In genomic region chr11:60168780-60169179, GRCm38 (mm10) we compare ENCODE assay signal across 11 mouse cellular contexts. TPM values are rescaled to one million over a fixed set of nuclear protein-coding genes. Genes with fewer than 3 reads are reported as not detected.
DNase-seq lines count a peak whose midpoint lies in the region; ATAC-seq lines count a peak whose summit lies in the region.
"Had no signal": no experiment of that assay in that cellular context is flagged by ENCODE, and none has a peak within 500 bp of the region (broad histone marks: within the 10 kb centered on the region; RNA-seq: fewer than 3 reads in every experiment).

No protein-coding gene starts in this region.

- H3K4me2 ChIP-seq in heart, embryonic 12.5 days, result peak overlapping the region; percentile 25; the same call in 1 of the 2 replicates
- H3K4me2 ChIP-seq in forebrain, embryonic 15.5 days (replicated peaks), result no peak overlapping the region
- no peak overlapping the region for H3K4me2 ChIP-seq in midbrain, embryonic 12.5 days (replicated peaks)

- no peak overlapping the region for H3K4me3 ChIP-seq in heart, embryonic 12.5 days
- H3K4me3 ChIP-seq in forebrain, embryonic 15.5 days, result no peak overlapping the region
- H3K4me3 ChIP-seq in midbrain, embryonic 12.5 days, result no peak overlapping the region
- H3K4me3 ChIP-seq: myocyte had no signal

- no peak for DNase-seq in heart, adult 9 months (ENCODE audit: low spot score in 2 of 2)
- peak; percentile 75 for DNase-seq in adrenal gland, postnatal 14 days
- no peak for DNase-seq in right cerebral cortex, adult 18-20 months
- DNase-seq in left cerebral cortex, postnatal 25 days (ENCODE audit: low spot score in 2 of 2), result no peak
- DNase-seq in yolk sac, embryonic 10.5 days (ENCODE audit: low spot score), result no peak
- DNase-seq: cerebellum, adult 2 months had no signal

- H3K9me3 ChIP-seq in heart, embryonic 12.5 days (replicated peaks), result no peaks in the 10 kb centered on the region
- H3K9me3 ChIP-seq in forebrain, embryonic 15.5 days, result no peaks in the 10 kb centered on the region
- no peaks in the 10 kb centered on the region for H3K9me3 ChIP-seq in midbrain, embryonic 12.5 days

- 13% methylated on average over 9 of the region's 9 CpGs for WGBS in heart, embryonic 12.5 days
- 18% methylated on average over 9 of the region's 9 CpGs for WGBS in forebrain, embryonic 15.5 days
- WGBS in midbrain, embryonic 12.5 days, result 38% methylated on average over 9 of the region's 9 CpGs

- H3K9ac ChIP-seq in heart, embryonic 12.5 days, result peak overlapping the region; percentile 52
- 0 out of 2 replicates have a peak overlapping the region, but pooled peaks have one; percentile 8 for H3K9ac ChIP-seq in forebrain, embryonic 15.5 days (replicated peaks)
- peak overlapping the region; percentile 16; the same call in 1 of the 2 replicates for H3K9ac ChIP-seq in midbrain, embryonic 12.5 days (replicated peaks)
- H3K9ac ChIP-seq: liver, embryonic 14.5 days had no signal

- no peak for ATAC-seq in heart, embryonic 12.5 days (ENCODE audit: insufficient number of reproducible peaks, low FRiP score)
- no peak for ATAC-seq in forebrain, embryonic 15.5 days (replicated peaks)
- no peak for ATAC-seq in midbrain, embryonic 12.5 days (ENCODE audit: low FRiP score, low read depth)

- H3K27me3 ChIP-seq in heart, embryonic 12.5 days (replicated peaks), result no peaks in the 10 kb centered on the region
- H3K27me3 ChIP-seq in forebrain, embryonic 15.5 days, result no peaks in the 10 kb centered on the region
- H3K27me3 ChIP-seq in midbrain, embryonic 12.5 days, result peaks cover 12% of the 10 kb centered on the region; the same call in 1 of the 2 replicates

- H3K4me1 ChIP-seq in heart, embryonic 12.5 days (replicated peaks), result peaks cover 93% of the 10 kb centered on the region
- peaks cover 52% of the 10 kb centered on the region for H3K4me1 ChIP-seq in forebrain, embryonic 15.5 days
- peaks cover 45% of the 10 kb centered on the region for H3K4me1 ChIP-seq in midbrain, embryonic 12.5 days

- peak overlapping the region; percentile 69 for H3K27ac ChIP-seq in heart, embryonic 12.5 days (ENCODE audit: poor library complexity, severe bottlenecking)
- H3K27ac ChIP-seq in forebrain, embryonic 15.5 days (replicated peaks), result peak overlapping the region; percentile 75
- H3K27ac ChIP-seq in midbrain, embryonic 12.5 days (replicated peaks), result peak overlapping the region; percentile 68
- H3K27ac ChIP-seq: liver, embryonic 14.5 days had no signal

- peaks cover 7% of the 10 kb centered on the region; the same call in 1 of the 2 replicates for H3K36me3 ChIP-seq in heart, embryonic 12.5 days
- no peaks in the 10 kb centered on the region for H3K36me3 ChIP-seq in forebrain, embryonic 15.5 days
- no peaks in the 10 kb centered on the region for H3K36me3 ChIP-seq in midbrain, embryonic 12.5 days

- intact Hi-C loops in left cerebral cortex, postnatal 25 days (cut with DNase I), result no loop called here

RNA-seq across cellular contexts. Expression of gene Srebf1, which starts 53.6 kb away (rescaled TPM):
- polyA plus RNA-seq in heart, embryonic 12.5 days (2016; fragmentation: Nextera tagmentation; extraction: Ambion mirVana), result 39.7 and 41.1 TPM in 2 replicates
- 102 and 130 TPM in 2 replicates for total RNA-seq in adrenal gland, postnatal 14 days (2021)
- polyA plus RNA-seq in forebrain, embryonic 15.5 days (2015; fragmentation: Nextera tagmentation; extraction: Ambion mirVana), result 48.2 and 52.7 TPM in 2 replicates
- polyA plus RNA-seq in midbrain, embryonic 12.5 days (2016; fragmentation: Nextera tagmentation; extraction: Ambion mirVana), result 46.8 and 56.8 TPM in 2 replicates
- 10 to 100 TPM; 42.3 to 50.7 TPM for total RNA-seq in left cerebral cortex, postnatal 25 days (2021)
